Mouse (Mus musculus) ES-CJ7 (cell line): Measurements from ENCODE around the gene Nap1l2.
"Not testable (repeated sequence)": the region's sequence is repeated elsewhere in the genome, so short reads cannot be mapped to it uniquely, and the experiment has no call there.

Experiments used
- DNase-seq: peaks from one replicate; pipeline ENCODE4 v3.0.0; 2011; ENCODE audit warnings: low read depth, low spot score

Gene Nap1l2

DNA sequence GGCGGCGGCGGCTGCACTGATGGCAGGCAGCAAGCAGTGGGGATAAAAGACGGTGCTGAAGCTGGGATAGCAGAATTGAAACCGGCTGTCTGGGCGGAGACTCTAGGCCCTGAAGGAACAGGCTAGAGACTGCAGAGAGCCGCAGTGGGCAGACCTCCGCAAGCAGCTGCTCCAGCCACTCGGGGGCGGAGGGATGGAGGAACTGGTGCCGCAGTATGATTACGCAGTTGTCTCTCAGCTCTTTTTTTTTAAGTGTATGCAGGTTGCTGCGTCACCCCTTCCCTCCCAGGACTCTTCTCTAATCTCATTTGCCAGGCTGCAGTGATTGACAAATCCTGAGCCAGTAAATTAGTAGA lies at the start of gene Nap1l2:
Gene Nap1l2, minus strand, starts transcription at position 210 of the 356 bp plus-strand sequence.
- DNase-seq, result peak; percentile 62

DNA sequence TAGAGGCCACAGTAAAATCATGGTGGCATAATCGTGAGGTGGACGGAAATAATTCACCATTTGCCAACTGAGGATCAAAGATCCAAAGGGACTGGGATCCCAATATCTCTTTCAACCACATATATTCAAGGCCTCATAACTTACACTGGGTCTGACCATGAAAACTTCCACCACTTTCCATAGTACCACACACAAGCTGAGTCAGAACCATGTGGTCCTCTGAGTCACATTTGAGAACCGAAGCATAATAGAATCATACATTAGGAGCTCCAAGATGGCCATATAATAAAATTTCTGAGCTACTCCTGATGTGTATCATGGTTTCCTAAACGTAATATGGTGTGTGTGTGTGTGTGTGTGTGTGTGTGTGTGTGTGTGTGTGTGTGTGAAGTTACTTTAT lies 28.8 kb upstream of the Nap1l2 start:
- no peak for DNase-seq

DNA sequence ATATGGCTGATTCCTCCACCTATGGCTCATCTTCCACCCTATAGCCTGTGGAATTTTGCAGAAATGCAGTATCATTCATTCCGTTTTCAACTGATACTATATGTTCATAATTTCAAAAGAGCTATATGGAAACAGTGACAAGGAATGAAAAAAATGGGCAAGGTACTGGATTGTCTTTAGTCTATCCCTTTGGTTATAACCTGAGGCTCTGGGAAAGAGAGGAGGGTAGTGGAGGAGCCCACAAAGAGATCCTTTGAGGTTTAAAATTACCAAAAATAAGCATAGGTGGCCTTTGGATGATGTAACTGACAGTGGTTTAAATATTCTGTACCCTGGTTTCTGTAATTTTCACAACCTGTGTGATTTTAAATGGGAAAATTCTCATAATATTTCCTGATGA lies 389 bp upstream of the Nap1l2 start:
- DNase-seq, result no peak

DNA sequence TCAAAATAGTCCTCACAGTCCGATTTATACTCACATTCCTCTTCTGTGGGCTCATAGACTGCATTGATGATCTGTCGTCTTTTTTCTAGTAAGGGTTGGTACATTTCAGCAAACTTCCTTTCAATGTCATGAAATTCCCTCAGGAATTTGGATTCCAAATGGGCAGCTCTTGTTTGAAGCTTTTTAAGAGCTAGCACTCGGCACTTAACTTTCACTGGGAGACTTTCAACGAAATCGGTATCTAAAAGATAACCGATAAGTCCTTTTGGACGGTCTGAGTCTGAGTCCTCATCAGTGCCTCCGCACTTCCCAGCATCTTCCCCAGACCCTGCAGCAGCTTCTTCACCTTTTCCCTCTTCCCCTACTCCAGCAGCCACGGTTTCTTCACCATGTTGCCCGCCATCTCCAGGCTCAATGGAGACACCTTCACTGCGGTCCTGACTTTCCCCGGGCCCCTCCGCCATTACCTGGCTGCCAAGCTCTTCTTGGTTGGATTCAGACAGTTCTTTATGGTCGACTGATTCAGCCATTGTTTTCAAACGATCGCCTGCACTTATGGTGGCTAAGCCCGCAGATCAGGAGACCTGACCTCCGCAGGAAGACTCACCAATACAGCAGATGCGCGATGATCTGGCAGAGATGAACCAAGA lies 534 bp downstream of the Nap1l2 start:
- no peak for DNase-seq

DNA sequence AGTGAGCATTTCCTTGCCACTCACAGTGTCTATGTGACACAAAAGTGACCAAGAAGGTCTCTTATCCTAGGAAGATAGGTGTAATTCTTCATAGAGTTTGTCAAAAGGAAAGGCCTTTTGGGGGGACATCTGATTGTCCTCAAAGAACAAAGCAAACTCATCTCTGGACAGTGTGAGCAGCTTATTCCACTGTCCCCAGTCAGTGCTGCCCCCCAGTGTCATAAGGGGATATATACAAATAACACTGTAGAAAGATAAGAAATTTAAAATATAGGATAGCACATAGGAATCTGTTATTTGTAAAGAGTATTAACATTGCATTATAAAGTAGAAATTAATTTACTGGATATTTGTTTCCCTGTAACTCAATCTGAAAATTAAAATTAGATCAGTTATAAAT lies 2.9 kb downstream of the Nap1l2 start:
- DNase-seq, result no peak

DNA sequence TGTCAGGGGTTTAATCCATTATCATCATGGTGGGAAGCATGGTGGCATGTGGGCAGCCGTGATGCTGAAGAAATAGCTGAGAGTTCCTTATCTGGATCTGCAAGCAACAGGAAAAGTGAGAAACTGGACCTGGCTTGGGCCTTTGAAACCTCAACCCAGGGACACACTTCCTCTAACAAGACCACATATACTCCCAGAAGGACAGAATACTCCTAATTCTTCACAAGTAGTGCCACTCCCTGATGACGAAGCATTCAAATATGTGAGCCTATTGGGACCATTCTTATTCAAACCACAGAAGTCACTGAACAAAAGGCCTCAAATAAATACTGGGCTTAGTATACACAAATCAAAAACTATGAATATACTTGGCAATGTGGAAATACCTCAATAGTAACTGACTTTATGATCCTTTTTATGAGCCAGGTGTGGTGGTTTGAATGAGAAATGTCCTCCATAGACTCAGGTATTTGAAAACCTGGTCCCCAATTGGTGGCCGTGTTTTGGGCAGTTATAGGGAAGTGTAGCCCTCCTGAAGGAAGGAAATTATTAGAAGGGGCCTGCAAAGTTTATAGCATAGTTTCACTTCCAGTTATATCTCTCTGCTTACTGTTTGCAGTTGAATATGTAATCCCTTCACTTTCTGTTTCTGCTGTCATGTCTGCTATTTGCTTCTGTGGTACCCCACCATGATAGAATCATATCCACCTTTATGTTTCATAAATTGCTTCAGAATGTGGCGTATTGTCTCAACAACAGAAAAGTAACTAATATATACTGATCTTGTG lies 6.5 kb downstream of the Nap1l2 start:
- DNase-seq, result no peak

DNA sequence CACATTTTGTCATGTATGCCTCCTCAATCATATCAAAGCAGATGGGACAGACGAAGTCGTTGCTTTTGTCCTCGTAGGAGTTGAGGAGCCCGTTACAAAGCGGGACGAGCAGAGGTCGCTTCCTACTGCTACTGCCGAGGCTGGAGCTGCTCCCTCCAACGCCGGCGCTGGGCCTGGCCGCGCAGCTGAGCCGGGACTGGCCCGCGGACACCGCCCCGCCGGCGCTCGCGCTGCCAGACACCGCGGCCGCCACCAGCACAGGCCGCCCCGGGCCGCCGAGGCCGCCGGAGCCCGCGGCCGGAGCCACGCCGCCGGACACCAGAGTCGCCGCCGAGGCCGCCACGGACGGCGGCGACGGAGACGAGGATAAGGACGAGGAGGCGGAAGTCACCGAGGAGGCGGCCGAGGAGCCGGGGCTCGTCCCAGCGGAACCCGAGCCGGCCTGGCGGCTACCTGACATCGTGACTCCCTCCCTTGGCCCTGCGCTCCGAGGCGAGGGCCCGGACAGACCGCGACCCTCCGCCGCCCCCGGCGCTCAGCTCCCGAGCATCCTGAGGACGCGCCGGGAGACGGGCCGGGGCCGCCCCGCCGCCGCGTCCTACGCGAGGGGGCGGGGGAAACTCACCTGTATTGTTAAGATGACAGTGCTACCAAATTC lies 21.4 kb downstream of the Nap1l2 start:
- DNase-seq, result not testable (repeated sequence)

DNA sequence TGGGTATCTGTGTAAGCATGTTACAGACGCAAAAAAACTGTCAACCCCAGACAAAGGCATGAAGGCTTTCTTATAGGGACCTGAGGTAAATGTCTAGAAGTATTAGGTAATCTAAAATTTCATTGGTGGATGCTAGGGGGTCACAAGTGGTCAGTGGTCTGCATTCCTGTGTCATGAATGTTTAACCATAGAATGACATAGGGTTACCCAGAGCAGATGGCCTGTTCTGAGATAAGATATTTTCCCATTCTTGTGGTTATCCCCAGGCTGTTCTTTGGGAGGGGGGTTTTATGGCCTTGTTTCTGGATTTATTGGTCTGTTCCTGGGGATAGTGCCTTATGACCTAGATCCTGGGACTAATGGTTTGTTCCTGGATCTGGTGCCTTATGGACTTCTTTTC lies 30.3 kb downstream of the Nap1l2 start:
- DNase-seq, result no peak

DNA sequence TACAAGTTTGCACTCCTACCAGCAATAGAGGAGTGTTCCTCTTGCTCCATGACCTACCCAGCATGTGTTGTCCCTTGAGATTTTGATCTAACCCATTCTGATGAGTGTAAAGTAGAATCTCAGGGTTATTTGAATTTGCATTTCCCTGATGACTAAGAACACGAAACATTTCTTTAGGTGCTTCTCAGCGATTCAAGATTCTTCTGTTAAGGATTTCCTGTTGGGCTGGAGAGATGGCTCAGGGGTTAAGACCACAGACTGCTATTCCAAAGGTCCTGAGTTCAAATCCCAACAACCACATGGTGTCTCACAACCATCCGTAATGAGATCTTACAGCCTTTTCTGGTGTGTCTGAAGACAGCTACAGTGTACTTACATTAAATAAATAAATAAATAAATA lies 47.9 kb downstream of the Nap1l2 start:
- no peak for DNase-seq
